Mouse (Mus musculus): ENCODE data around the gene Scrn2.
A peak's percentile ranks its signal among the peaks of the same experiment; 100 is the strongest.

DNA sequence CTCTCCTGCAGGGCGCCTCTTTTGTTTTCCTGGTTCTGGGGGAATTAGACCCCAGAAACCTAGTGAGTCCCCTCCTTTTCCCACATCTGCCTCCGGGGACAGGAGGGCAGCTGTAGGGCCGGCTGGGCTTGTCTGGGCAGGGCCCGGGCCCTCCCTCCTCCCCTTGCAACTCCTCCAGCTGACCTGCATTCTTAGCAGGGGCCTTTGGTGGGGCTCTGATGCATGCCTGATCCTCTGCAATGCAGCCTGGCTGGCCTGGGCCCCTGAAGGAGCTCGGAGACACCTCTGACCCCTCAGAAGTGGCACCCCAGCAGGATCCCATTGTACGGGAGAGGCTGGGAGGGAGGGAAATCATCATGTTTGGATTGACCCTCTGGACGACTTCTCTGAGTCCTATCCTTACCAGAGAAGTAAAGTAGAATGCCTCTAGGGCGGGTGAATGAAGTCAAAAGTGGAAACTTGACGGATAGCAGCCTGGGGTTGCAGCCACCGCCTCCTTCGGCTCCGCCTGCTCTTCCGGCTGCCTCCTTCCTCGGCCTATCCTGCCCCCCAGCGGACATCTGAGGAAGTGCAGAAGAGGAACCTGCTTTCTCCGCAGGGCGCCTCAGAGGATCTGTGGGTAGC is 3.9 kb upstream of the Scrn2 start:
- TF ChIP-seq CTCF (IDR thresholded peaks at IDR 0.05; ENCODE audit: low read depth) (peak; percentile 98), EP300 (IDR thresholded peaks at IDR 0.05; ENCODE audit: low read depth) (no peak; the same call in 1 of the 2 replicates)

Measured in liver, postnatal 0 days (tissue).